Mouse (Mus musculus) lung, adult 2 months (tissue): ENCODE data around the gene 1700012A03Rik. TPM values are rescaled to one million over a fixed set of nuclear protein-coding genes. Genes with fewer than 3 reads are reported as not detected.

Experiments
- DNase-seq: peaks from one replicate; pipeline ENCODE4 v3.0.0; 2022
- H3K4me1 ChIP-seq: fragments of 200-500 bp; 2 replicates; pipeline ENCODE4 v1.6.1; 2011; ENCODE audit warnings: low read length; ENCODE audit not compliant: control insufficient read depth, insufficient read depth
- H3K4me3 ChIP-seq: fragments of 200-500 bp; replicated peaks from 2 replicates; pipeline ENCODE3; 2011; ENCODE audit warnings: low read depth, mild to moderate bottlenecking, control low read depth, low read length; ENCODE audit errors: extremely low read depth
- CTCF ChIP-seq: fragments of 200-500 bp; IDR thresholded peaks from 2 replicates; pipeline ENCODE4 v1.5.1; 2011; ENCODE audit warnings: mild to moderate bottlenecking, low read length, control low read depth; ENCODE audit not compliant: insufficient read depth
- POLR2A ChIP-seq: fragments of 200-500 bp; IDR thresholded peaks from 2 replicates; pipeline ENCODE4 v1.6.1; 2011; ENCODE audit warnings: low read depth, mild to moderate bottlenecking, control low read depth, low read length, borderline replicate concordance; ENCODE audit errors: extremely low read depth
- WGBS: fragments of 180-500 bp; shearing (Covaris S2); methylation state at CpG from one replicate; pipeline ENCODE4 v1.1.7; 2018; 5-methylcytosine and 5-hydroxymethylcytosine counted together
- polyA plus RNA-seq: library from polyadenylated mRNA; depleted of rRNA; stranded (reverse); fragments of >200 nt; gene quantifications from 2 replicates; pipeline ENCODE4 v1.2.3, GENCODE M21; 2012

The 1700012A03Rik gene
- polyA plus RNA-seq, 1 experiment, result not detected

- no peak for DNase-seq
- Histone ChIP-seq H3K4me3 (no peak overlapping the region), H3K4me1 (no peaks in the 10 kb centered on the region)
- TF ChIP-seq POLR2A (no peak), CTCF (no peak)
- WGBS, result 70% methylated on average over 3 of the region's 3 CpGs
Observed at GRCm38 (mm10) chr6:32028228-32029009, 21.6 kb upstream of the 1700012A03Rik start.

GRCm38 (mm10) chr6:32034226-32034625, 15.8 kb upstream of the 1700012A03Rik start:
- DNase-seq, result no peak
- no peak overlapping the region for H3K4me3 ChIP-seq
- no peaks in the 10 kb centered on the region for H3K4me1 ChIP-seq
- 48% methylated on average over 2 of the region's 2 CpGs for WGBS
- TF ChIP-seq CTCF (no peak), POLR2A (no peak)

- no peaks in the 10 kb centered on the region for H3K4me1 ChIP-seq
- TF ChIP-seq CTCF (no peak), POLR2A (no peak)
- no peak for DNase-seq
- no peak overlapping the region for H3K4me3 ChIP-seq
Observed at GRCm38 (mm10) chr6:32045344-32045743, 4.7 kb upstream of the 1700012A03Rik start.

- no peak overlapping the region for H3K4me3 ChIP-seq
Observed at GRCm38 (mm10) chr6:32049256-32049950, 643 bp upstream of the 1700012A03Rik start.

GRCm38 (mm10) chr6:32052135-32052915, 2.3 kb downstream of the 1700012A03Rik start:
- Histone ChIP-seq H3K4me1 (no peaks in the 10 kb centered on the region), H3K4me3 (no peak overlapping the region)
- TF ChIP-seq POLR2A (no peak), CTCF (no peak)
- 69% methylated on average over 6 of the region's 6 CpGs for WGBS
- DNase-seq, result no peak

More at GRCm38 (mm10) chr6:32049256-32049950, 643 bp upstream of the 1700012A03Rik start:
- H3K4me1 ChIP-seq, result no peaks in the 10 kb centered on the region
- DNase-seq, result no peak
- WGBS, result 44% methylated on average over 4 of the region's 4 CpGs
- no peak for TF ChIP-seq POLR2A
- no peak for TF ChIP-seq CTCF

- no peak for DNase-seq
- no peaks in the 10 kb centered on the region for H3K4me1 ChIP-seq
- WGBS, result 53% methylated on average over 2 of the region's 2 CpGs
- TF ChIP-seq POLR2A (no peak), CTCF (no peak)
- no peak overlapping the region for H3K4me3 ChIP-seq
Observed at GRCm38 (mm10) chr6:32056525-32056924, 6.5 kb downstream of the 1700012A03Rik start.

- H3K4me3 ChIP-seq, result no peak overlapping the region
- no peak for DNase-seq
- TF ChIP-seq CTCF (no peak), POLR2A (no peak)
- no peaks in the 10 kb centered on the region for H3K4me1 ChIP-seq
- 66% methylated on average over 2 of the region's 2 CpGs for WGBS
Observed at GRCm38 (mm10) chr6:32058571-32058970, 8.5 kb downstream of the 1700012A03Rik start.

GRCm38 (mm10) chr6:32060641-32061040, 10.6 kb downstream of the 1700012A03Rik start:
- 77% methylated on average over 2 of the region's 2 CpGs for WGBS
- H3K4me3 ChIP-seq, result no peak overlapping the region
- DNase-seq, result no peak
- TF ChIP-seq POLR2A (no peak), CTCF (no peak)
- H3K4me1 ChIP-seq, result no peaks in the 10 kb centered on the region

GRCm38 (mm10) chr6:32061266-32061665, 11.2 kb downstream of the 1700012A03Rik start:
- H3K4me3 ChIP-seq, result no peak overlapping the region
- TF ChIP-seq POLR2A (no peak), CTCF (no peak)
- H3K4me1 ChIP-seq, result no peaks in the 10 kb centered on the region
- whole genome bisulfite sequencing, result 81% methylated on average over 9 of the region's 9 CpGs
- no peak for DNase-seq
